Mouse (Mus musculus) thymus, postnatal 14 days (tissue): Measurements from ENCODE around the gene Gm42674.

Source experiments
- DNase-seq: peaks from one replicate; pipeline ENCODE4 v3.0.0; 2021

Gm42674 gene

DNA sequence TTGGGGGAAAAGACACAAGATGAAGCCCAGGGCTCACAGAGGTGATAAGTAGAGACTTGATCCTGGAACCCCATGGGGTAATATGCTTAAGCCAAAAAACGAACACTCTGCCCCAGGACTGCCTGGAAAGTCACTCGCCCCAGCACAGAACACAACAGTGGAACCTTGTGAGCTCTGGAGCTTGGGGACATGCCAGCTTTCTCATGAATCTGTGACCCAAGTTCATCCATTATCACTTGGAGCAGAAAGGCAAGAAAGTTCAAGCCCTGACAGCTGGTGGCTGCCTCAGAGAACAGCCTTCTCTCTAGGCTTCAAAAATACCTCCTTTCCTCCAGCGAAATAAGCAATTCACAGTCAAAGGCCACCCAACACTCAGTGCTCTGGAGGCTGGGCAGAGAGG is 2.3 kb upstream of the Gm42674 start:
- DNase-seq: no peak

DNA sequence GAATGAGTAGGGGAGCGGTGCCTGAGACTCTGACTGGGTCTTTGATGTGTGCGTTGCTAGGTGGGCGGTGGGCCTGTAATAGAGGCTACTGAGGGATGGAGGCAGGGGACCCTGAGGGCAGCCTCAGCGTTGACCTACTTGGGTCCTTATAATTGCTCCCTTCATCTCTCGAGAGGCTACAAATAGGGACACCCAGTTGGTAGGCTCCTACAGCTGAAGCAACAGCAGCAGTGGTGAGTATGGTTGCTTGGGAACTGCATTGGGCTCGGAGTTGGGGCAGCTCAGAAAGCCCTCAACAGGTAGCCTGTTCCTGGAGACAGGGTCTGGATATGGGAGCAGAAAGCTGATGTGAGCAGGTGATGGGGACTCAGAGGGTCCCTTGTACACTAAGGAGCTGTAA is 1.7 kb upstream of the Gm42674 start:
- DNase-seq: no peak

DNA sequence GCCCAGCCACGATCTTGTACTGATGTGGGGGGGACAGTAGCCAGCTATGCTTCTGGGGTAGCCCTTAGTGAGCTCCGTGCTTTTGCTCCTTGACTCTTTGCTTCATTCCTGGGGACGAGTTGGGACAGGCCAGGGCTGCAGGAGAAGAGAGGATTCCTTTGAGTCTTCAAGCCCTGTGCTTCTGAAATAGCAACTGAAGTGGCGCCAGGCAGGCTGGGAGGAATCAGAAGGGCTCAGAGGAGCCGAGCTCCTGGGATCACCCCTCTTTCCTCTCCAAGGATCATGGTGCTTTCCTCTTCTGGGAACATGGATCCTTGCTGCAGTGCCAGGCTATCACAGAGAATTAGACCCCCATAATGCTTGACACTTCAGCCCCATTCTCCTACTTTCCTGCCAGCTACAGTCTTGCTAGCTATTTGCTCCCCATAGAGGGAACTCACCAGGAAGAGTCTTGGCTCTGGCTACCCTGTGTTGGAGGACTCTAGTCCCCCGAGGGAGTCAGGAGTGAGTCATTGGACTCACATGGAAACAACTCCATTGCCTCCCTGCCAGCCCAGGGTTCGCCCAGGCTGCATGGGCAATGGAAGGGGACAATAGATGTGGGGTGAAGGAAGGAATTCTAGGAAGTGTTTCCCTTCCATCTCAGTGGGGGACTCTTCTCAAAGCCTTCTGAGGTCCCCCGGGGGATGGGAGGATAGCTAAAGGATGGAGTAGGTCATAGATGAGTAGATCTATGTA is 1.1 kb upstream of the Gm42674 start:
- no peak for DNase-seq

DNA sequence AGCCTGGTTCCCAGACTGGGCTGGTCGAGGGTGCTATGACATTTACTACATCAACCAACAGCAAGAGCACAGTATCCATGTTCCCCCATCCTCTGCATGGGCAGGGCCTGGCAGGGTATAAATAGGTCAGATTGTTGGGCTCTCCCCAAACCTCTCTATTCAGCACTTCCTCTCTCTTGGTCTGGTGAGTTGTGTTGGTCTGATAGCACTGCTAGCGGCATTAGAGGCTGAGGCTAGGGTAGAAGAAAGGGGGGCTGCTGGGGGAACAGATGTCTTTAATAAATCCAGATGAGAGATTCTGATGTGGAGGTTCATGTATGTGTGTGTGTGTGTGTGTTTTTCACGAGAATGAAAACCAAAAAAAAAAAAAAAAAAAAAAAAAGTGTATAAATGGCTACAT is 1.9 kb downstream of the Gm42674 start, which contains the start of gene S100a4:
Gene S100a4 (plus strand): TSS at position 149 of the 400 bp plus-strand sequence.
- no peak for DNase-seq

DNA sequence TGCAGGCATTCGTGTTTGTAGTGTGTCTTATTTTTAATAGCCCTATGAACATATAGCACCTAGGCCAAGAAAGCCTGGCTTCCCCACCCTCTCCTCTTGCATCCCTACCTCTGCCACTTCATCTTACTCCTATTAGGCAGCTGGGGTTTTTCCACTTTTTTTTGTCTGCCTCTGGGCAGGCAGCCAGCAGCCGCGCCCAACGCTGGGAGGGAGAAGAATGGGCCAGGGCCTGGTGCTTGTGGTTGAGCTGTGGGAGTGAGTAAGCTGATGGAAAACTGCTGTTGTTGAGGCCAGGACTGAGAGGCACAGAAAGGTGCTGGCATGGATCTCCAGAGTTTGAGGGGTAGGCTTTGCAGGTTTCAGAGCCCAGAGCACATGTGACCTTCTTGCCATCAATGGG is 2.7 kb downstream of the Gm42674 start:
- no peak for DNase-seq

DNA sequence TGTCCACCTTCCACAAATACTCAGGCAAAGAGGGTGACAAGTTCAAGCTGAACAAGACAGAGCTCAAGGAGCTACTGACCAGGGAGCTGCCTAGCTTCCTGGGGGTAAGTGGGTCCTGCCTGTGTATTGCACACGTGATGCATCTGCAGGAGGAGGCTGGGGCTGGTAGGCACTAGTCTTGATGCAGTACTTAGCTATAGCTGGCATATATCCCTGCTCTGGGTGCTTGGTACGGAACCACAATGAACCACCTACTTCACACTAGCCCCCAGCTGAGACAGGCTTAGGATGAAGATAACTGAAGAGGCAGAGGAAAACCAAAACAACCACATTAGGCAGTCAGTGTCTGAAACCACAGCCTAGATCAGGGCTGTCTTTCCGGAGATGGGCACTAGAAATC is 3.3 kb downstream of the Gm42674 start:
- no peak for DNase-seq

DNA sequence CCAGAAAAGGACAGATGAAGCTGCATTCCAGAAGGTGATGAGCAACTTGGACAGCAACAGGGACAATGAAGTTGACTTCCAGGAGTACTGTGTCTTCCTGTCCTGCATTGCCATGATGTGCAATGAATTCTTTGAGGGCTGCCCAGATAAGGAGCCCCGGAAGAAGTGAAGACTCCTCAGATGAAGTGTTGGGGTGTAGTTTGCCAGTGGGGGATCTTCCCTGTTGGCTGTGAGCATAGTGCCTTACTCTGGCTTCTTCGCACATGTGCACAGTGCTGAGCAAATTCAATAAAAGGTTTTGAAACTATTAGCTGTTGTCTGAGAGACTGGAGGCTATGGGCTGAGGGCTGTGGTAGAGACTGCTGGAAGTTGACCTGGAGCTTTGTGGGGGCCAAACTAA is 4.0 kb downstream of the Gm42674 start:
- no peak for DNase-seq

DNA sequence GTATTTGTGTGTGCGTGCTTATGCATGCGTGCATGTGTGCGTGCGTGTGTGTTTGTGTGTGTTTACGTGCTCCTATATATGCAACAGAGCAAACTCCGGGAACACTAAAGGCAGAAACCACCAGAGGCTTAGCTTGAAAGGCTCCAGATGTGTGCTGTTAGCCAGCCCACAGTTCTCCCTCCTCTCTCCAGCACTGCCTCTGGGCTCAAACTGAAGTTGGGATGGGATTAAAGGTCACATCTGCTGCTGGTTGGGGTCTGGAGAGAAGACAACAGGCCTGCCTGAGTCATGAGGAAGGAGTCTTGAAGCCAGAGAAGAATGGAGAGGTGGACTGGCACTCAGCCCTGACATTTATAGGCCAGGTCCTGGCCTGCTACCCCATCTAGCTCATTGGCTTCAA is 4.5 kb downstream of the Gm42674 start:
- DNase-seq: no peak

DNA sequence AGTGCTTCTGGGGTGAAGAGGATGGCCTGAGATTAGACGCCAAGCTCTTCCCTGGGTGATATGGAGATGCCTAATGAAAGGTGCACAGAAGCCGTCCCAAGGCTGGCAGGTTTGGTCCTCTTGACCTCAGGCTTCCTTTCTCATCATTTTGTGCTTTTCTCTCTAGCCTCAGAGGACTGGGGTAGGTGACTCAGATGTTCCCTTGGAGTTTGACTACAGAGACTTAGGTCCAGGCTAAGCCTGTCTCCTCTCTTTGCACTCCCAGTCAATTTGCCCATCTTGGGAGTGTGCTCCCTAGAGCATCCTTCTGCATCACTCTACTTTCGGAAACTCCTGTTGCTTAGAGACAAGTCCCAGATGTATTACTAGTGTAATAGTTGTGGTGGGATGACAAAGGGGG is 5.7 kb downstream of the Gm42674 start:
- no peak for DNase-seq

DNA sequence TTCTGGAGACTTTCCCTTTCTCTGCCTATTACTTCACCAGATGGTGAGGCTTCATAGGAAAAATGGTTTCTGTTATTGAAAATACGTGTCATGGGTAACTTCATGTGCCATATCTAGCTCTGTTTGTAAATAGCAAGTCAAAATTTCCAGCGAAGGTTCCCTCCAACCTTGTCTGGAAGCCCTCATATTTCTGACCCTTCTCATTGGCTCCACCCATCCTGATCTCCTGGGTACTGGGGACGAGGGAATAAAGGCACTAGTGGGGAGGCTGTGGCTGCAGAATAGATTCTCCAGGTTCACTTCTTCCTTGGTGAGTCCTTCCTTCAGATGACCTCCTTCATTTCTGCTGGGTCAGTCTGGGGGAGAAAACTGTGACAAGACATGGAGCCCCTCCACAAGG is 6.5 kb downstream of the Gm42674 start, which contains the start of gene S100a5:
Gene S100a5 (plus strand): TSS at position 301 of the 400 bp plus-strand sequence.
- DNase-seq: no peak

DNA sequence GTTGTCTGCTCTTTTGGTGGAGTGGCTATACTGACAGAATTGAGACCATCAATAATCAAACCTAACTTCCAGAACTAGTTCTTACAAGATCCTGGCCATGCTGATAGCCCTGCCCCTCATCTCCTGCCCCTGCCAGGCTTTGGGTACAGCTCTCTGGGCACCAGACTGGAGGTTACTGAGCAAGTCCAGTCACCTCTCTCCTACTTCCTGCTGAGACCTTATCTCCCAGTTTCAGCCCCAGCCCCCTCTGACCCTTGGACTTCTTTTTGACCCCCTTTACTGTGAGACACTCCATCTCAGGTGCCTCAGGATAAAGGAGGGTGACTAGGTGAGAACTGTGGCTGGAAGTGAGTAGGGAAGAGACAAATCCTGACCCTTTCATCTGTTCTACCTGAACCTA is 7.4 kb downstream of the Gm42674 start:
- no peak for DNase-seq

DNA sequence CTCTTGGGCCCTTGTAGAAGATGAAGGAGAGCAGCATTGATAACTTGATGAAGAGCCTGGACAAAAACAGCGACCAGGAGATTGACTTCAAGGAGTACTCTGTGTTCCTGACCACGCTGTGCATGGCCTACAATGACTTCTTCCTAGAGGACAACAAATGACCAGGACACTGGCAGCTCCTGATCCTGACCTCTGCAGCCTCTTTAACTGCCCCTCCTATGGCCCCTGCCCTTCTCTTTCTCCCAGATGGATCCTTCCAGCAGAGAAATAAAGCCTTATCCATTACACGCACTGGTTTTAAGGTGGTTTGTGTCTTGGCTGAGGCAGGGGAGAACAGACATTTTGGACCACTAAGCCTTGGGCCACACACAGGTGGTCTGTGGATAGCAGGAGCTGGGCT is 9.8 kb downstream of the Gm42674 start:
- DNase-seq: no peak

DNA sequence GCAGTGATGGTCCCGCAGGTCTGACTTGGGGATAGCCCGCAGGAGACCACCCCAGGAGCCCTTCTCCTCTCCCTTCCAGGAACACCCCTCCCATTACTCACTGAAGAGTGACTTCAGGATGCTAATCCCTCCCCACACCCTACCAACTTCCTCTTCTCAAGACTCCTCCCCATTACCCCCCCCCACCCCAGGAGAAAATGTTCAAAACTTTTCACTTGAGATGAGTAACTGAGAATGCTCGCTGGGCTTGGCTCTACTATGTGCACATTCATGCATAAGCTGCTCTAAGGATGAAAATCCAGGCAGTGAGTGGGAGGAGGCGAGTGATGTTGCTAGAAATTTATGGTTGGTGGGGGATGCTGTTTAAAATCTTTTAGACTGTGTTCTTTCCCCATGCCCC is 10.4 kb downstream of the Gm42674 start:
- DNase-seq: no peak

DNA sequence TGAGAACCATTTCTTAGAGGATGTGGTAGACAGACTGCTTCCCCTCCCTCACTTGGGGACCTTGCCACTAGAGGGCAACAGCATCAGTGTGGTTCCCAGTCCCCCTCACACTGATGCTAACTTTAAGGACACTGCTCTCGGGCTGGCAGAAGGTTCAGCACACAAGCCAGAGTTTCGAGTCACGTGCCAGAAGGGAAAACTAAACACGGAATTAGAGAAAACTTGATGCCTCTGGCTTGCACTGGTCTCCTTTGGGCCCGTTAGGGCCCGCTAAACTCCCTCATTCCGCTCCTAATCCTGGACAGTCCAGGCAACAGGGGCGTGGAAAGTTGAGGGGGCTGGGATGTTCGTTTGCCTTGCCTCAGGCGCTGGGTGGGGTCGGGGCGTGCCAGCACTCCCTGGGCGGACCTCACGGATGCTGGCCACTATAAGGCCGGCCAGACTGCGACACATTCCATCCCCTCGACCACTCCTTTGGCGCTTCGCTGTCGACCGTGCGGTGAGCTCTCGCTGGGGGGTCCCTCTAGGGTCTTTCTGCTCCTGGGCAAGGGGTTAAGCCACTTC is 11.1 kb downstream of the Gm42674 start, which contains the start of gene S100a6:
Gene S100a6 (plus strand): TSS at position 155 of the 564 bp plus-strand sequence.
- DNase-seq: peak; percentile 88

DNA sequence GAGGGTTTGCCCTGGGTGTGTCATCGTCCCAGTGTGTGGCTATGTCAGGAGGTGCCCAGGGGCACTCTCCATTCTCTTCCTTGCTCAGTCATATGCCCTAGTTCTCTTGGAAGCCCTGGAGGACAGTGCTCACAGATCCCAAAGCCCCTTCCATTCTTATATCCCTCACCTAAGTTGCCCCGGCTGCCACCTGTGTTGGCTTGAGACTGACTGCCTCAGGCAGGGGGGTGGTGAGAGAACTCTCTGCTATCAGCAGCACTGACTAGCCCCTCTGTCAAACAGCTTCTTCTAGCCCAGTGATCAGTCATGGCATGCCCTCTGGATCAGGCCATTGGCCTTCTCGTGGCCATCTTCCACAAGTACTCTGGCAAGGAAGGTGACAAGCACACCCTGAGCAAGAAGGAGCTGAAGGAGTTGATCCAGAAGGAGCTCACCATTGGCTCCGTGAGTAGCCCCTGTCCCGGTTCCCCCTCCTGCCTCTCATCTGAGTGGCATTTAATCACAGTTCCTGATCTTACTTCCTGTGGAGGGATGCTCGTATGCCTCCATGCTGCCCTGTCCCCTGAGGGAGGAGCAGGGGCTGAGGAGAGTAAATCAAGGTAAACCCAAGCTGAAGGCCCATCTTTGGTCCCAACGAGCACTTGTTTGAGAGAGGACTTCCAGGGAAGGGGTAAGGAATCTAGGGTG is 11.9 kb downstream of the Gm42674 start:
- DNase-seq: no peak

DNA sequence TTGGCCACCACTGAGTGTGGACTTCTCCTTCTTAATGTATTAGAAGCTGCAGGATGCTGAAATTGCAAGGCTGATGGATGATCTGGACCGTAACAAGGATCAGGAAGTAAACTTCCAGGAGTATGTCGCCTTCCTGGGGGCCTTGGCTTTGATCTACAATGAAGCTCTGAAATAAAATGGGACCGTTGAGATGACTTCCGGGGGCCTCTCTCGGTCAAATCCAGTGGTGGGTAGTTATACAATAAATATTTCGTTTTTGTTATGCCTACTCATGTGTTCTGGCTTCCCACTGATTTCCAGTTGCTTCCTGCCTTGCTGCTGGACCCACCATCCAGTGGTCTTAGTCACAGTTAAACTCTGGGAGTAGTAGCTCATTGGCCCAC is 12.4 kb downstream of the Gm42674 start:
- no peak for DNase-seq

DNA sequence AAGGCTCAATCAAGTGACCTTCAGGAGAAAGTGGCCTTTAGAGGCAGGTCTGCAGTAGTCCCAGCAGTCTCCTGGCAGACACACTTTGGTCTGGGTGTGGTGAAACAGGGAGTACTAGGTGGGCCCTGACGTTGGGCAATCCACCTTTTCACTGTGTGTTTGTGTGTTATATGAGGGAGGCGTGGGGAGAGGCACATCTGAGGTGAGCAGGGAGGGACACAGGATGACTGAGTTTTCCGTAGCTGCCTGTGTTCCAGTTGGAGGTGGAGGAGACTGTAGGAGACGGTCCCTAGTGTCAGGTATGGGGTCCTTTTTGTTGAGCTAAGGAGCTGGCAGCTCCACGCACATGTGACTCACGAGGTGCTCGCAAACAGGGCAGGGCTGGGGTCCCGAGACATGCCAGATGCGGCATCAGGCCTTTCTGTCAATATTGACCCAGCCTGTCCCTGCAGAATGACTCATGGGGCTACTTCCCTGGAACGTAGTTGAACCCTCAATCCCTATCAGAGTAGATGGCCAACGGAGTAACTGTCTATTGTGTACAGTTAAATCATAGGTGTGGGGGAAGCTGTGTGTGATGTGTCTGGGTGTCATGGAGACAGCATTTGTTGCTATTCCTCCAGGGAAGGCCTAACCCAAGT is 13.0 kb downstream of the Gm42674 start:
- no peak for DNase-seq

DNA sequence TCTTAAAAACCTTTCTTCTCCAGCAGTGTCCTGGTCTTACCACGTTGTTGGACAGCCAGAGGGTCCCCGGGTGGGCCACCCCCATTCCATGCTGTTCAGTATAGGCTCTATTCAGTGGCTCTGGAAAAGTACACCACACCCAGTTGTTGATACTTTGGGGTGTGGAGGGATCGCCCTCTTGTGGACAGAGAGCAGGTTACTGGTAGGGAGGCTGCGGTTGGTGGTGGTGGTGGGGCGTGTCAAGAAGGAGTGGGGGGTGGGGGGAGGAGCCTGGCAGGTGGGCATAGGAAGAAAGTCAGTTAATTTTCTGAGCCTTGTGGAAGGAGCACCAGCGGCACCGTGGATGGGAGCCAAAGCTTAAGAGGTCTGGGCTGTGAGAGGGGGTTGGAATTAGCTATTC is 13.7 kb downstream of the Gm42674 start:
- peak; percentile 88 for DNase-seq

DNA sequence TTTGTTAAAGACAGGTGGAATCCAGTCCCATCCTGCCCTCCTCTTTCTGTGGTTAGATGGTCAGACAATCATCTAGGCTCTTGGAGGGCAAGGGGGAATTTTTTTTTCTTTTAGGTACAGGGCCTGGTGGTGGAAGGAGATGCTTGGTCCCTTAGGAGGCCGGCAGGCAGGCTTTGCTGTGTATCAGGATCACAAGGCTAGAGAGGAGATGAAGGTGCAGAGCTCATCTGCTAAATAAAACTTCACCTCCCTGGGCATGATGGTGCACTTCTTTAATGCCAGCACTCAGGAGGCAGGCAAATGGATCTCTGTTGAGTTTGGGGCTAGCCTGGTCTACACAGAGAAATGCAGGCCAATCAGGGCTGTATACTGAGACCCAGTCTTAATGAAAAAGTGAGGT is 14.2 kb downstream of the Gm42674 start:
- no peak for DNase-seq

DNA sequence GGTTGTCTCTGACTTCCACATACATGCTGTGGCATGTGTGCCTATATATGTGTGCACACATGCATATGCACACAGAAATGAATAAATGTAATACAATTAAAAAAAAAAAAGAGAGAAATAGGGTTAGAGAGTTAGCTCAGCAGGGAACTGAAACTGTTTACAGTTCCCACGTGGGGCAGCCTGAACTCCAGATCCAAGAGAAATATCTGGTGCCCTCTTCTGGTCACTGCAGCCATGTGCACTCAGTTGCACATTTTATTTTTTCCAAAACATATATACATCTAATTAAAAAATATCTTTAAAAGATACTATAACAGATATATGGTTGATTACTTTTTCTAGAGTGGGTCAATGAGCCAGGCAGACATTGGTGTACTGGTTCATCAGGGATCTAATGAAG is 15.9 kb downstream of the Gm42674 start:
- DNase-seq: no peak

DNA sequence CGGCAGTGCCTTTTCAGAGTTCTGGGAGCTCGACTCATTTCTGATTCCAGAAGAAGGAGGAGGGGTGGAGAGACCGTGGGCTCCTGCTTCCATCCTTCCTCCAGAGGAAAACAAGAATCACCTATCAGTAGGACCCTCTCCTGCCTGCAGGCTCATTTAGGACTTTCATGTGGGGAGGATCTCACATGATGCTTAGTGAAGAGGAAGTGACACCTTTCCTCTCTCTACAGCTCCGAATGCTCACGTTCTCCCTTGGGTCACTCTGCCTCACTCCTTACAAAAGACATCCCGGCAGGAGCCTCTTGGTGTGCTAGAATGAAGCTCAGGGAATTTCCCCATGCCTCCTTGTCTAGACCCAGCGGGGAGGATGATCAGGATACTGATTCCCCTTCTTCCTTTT is 19.8 kb downstream of the Gm42674 start:
- no peak for DNase-seq

DNA sequence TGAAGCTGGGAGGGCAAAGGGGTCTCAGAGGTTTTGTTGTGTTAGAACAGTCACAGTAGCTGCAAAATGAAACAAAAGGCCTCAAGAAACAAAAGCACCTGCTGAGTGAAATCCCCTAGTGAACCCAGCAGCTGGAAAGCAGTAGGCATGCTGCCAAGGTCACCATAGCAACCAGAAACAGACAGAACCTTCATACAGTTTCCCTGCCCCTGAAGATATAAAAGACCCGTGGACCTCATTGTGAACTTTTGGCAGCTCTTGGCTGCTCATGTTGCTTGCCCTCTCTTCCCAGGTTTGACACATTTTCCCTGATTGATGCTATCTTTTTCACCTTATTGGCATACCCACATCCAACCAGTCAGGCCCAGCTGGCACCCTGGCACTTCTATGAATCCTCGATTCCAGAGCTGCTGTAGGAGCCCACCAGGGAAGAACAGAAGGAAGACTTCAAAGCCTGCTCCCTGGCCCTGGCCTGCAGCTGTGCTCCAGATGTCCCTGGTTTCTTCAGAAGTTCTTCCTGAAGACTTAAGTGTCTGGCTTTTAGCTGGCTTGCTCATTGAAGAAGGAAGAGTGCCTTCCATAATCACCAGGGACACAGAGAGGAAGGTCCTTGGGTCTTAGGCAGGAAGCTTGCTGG is 21.8 kb downstream of the Gm42674 start:
- DNase-seq: peak; percentile 58

DNA sequence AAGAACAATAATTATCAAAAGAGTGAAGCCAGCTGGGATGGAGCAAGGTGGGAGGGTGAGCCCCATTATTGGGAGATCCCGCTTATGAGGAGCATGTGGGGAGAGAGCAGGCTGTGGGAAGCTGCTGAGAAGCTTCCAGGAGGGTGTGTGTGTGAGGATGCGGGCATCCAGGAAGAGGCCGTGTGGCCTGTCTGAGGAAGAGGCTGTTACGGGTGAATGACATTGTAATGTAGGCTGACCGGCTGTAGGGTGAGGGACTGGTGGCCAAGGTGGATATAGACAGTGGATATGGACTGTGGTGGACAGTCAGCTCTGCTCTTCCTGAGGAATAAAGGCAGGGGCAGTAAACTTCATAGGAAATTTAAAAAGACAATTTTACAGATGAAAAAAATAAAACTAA is 23.8 kb downstream of the Gm42674 start:
- DNase-seq: no peak
